Mouse (Mus musculus) cortical plate, adult 2 months (tissue): ENCODE results near the gene Slc44a3. TPM values are rescaled to one million over a fixed set of nuclear protein-coding genes. Genes with fewer than 3 reads are reported as not detected.

Experiments
- H3K27ac ChIP-seq: fragments of 200-500 bp; 2 replicates; pipeline ENCODE4 v1.5.1; 2012; ENCODE audit warnings: low read length, control low read depth, inconsistent platforms; ENCODE audit not compliant: insufficient read depth
- H3K4me1 ChIP-seq: fragments of 200-500 bp; 2 replicates; pipeline ENCODE4 v1.6.1; 2011; ENCODE audit warnings: low read length; ENCODE audit not compliant: control insufficient read depth, insufficient read depth
- H3K4me3 ChIP-seq: fragments of 200-500 bp; 2 replicates; pipeline ENCODE4 v1.5.1; 2011; ENCODE audit warnings: mild to moderate bottlenecking, low read length, control low read depth; ENCODE audit not compliant: insufficient read depth
- CTCF ChIP-seq: fragments of 200-500 bp; IDR thresholded peaks from 2 replicates; pipeline ENCODE4 v1.5.1; 2011; ENCODE audit warnings: mild to moderate bottlenecking, control low read depth, low read length; ENCODE audit not compliant: insufficient read depth; ENCODE audit errors: extremely low read depth
- POLR2A ChIP-seq: fragments of 200-500 bp; IDR thresholded peaks from 2 replicates; pipeline ENCODE4 v1.6.1; 2011; ENCODE audit warnings: mild to moderate bottlenecking, low read length, control low read depth; ENCODE audit not compliant: insufficient read depth; ENCODE audit errors: extremely low read depth
- polyA plus RNA-seq: library from polyadenylated mRNA; depleted of rRNA; stranded (reverse); fragments of >200 nt; gene quantifications from 2 replicates; pipeline ENCODE4 v1.2.3, GENCODE M21; 2012

The Slc44a3 gene
- polyA plus RNA-seq, 1 experiment: 0.08 TPM

- Histone ChIP-seq H3K4me3 (no peak overlapping the region), H3K4me1 (no peaks in the 10 kb centered on the region), H3K27ac (no peak overlapping the region)
- TF ChIP-seq POLR2A (no peak), CTCF (no peak)
Observed at GRCm38 (mm10) chr3:121536803-121537202, 4.6 kb upstream of the Slc44a3 start.

- Histone ChIP-seq H3K27ac (no peak overlapping the region), H3K4me1 (no peaks in the 10 kb centered on the region), H3K4me3 (no peak overlapping the region)
- TF ChIP-seq POLR2A (no peak), CTCF (peak; percentile 85)
Observed at GRCm38 (mm10) chr3:121535813-121536504, 3.8 kb upstream of the Slc44a3 start.

DNA sequence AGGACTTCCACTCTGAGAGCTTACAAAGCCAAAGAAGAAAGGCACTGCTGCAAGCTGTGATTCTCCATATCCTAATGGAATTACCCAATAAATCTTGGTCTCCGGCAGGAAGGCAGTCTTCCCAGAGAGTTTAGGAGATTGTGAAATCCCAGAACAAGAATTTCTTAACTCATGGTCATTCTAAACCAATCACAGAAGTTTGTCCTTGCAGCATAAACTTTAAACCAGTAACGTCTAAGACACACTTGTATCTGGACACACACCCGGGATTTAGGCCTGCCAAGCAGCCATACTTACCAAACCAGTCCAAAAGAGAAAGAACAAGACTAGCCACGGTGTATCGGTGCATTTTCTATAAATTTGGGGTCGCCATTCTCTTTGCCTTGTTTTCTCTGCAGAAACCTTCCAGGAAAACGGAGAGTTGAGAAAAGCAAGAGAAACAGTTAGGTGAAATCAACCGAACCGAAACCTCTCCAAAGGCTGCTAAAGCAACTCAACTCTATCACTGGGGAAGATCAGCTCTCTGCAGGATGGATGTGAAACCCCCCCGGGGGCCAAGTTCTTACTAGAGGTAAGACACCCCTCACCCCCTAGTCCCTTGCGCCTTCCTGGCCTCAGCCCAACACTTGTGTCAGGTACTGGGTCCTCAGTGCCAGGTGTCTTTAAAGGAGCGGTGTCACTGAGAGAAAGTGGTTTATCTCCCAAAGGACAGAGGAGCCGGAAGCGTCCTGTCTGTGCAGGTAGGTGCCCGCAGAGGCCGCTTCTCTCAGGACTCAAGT lies 645 bp downstream of the Slc44a3 start:
- no peaks in the 10 kb centered on the region for H3K4me1 ChIP-seq
- H3K4me3 ChIP-seq: no peak overlapping the region
- TF ChIP-seq POLR2A: no peak
- H3K27ac ChIP-seq: no peak overlapping the region

DNA sequence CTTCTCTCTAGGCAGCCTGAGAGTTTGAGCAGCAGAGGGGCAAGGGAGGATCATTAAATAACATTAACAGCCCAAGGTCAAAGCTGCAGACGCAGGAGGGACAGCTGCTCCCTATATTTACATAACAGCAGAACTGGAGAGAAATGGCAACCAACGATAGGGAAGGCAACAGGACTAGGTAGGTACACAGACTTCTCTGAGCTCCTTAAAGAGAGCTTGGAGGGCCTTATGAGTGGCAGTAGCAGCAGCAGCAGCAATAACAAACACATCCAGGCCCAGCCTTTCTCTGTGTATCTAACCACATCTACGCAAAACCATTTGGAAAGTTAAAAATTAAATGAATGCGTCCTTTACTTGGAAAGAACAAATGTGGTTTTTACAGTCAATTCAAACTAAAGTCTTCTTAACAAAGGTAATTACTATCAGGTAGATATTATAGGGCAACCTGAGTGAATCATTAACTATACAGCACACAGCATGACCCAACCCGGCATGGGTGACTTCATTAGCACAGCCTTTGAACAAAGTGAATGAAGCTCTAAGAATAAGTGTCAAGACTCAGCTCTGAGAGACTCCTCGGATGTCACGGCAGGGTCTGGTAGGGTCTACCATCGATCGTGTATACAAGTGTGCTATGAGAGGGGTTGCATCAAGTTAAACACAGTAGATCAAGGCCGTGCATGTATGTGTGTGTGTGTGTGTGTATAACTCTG lies 1.5 kb downstream of the Slc44a3 start:
- Histone ChIP-seq H3K4me1 (no peaks in the 10 kb centered on the region), H3K27ac (no peak overlapping the region), H3K4me3 (no peak overlapping the region)
- TF ChIP-seq POLR2A (no peak), CTCF (no peak)

- H3K27ac ChIP-seq: no peak overlapping the region
- H3K4me3 ChIP-seq: no peak overlapping the region
- no peak for TF ChIP-seq CTCF
- no peak for TF ChIP-seq POLR2A
- no peaks in the 10 kb centered on the region for H3K4me1 ChIP-seq
Observed at GRCm38 (mm10) chr3:121526096-121527093, 5.8 kb downstream of the Slc44a3 start.

GRCm38 (mm10) chr3:121521633-121522125 lies 10.5 kb downstream of the Slc44a3 start:
- TF ChIP-seq CTCF: no peak
- TF ChIP-seq POLR2A: no peak
- Histone ChIP-seq H3K4me1 (no peaks in the 10 kb centered on the region), H3K27ac (no peak overlapping the region), H3K4me3 (no peak overlapping the region)

GRCm38 (mm10) chr3:121521123-121521522 lies 11.1 kb downstream of the Slc44a3 start:
- no peak overlapping the region for H3K27ac ChIP-seq
- no peak for TF ChIP-seq CTCF
- TF ChIP-seq POLR2A: no peak
- H3K4me3 ChIP-seq: no peak overlapping the region
- H3K4me1 ChIP-seq: no peaks in the 10 kb centered on the region

DNA sequence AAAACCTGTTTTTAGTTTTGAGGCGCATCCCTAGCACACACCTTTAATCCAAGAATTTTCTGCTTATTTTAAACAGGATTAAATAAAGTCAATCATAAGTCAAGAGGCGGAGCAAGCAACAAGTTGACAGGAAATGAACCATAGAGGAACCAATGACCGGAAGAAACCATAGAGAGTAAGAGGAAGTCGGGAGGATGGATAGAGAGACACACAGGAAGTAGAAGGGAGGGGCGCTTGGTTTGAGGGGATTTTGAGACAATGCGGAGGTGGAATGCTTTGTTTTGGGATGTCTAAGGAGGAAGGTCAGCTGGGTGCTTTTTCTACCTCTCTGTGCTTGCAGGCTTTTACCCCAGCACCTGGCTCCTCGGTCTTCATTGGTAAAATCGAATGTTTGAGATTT lies 15.2 kb downstream of the Slc44a3 start:
- Histone ChIP-seq H3K4me1 (no peaks in the 10 kb centered on the region), H3K4me3 (no peak overlapping the region), H3K27ac (no peak overlapping the region)
- no peak for TF ChIP-seq POLR2A
- TF ChIP-seq CTCF: no peak

DNA sequence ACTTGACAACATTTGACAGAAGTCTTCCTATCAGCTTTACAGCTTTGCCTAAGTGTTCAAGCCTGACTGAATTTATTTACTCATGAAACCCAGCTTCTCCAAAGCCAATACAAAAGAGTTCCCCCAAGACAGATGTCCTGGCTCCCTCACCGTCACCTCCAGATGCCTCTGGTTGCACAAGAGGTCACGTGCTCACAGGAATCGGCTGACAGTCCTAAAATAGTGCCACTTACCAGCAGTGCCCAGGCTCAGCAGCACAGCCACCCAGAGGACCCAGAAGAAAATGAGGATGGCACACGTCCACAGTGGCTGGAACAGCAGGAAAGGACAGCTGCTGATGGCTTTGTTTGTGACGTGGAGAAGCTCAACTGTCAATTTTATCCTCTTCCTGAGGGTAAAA lies 23.1 kb downstream of the Slc44a3 start:
- Histone ChIP-seq H3K4me3 (no peak overlapping the region), H3K4me1 (no peaks in the 10 kb centered on the region), H3K27ac (no peak overlapping the region)
- no peak for TF ChIP-seq CTCF
- no peak for TF ChIP-seq POLR2A
